Mouse (Mus musculus): ENCODE data around the gene Ap4m1.
"Not testable (repeated sequence)": the region's sequence is repeated elsewhere in the genome, so short reads cannot be mapped to it uniquely, and the experiment has no call there.

Gene Ap4m1

DNA sequence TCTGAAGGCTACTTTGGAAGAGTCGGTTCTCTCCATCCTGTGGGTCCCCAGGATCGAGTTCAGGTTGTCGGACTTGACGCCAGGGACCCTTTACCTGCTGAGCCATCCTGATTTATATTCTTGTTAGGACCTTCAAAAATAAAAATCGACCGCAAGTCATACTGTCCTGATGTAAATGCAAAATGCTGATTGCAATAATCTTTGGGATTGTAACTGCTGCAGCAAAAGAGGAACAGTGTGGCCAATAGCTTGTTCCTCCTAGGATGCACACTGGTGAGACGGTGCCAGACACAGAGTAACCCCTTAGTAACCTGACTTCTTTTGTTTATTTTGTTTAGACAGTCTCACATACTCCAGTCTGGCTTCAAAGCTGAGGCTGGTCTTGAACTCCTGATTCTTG, 23.7 kb downstream of the Ap4m1 start:
- DNase-seq (ENCODE audit: low spot score in 2 of 2), result no peak

DNA sequence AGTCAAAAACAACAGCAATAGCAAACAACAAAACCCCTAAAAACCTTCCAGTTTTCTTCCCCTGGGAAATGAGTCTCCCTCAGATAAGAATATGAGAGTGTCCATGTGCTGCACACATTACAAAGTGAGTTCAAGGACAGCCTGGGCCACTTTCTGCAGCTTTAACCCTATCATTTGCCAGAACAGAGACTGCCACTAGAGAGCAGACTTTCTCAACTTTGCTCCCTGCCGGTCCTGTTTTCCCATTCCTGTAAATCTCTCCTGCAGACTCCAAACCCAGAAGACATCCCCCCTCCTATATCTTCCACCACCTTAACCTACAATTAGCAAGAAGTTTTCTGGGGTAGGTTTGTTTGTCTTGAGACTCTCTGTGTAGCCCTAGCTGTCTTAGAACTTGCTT, 27.8 kb downstream of the Ap4m1 start:
- DNase-seq (ENCODE audit: low spot score in 2 of 2), result no peak

DNA sequence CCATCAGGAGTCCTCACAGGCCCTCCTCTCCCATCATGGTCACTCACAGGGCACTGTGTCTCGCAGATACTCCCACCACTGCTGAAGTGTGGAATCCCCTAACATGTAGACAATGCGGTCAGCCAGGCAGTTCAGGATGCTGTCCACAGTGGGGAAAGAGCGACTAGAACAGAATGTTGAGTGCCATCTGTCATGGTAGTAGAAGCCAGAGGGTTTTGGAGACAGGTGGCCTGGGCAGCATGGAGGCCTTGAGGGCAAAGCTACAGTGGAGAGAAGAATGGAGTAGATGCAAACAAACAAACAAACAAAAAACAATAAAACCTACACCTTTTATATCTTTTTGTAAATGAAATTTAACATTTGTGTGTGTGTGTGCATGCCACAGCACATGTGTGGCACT, 30.3 kb downstream of the Ap4m1 start:
- DNase-seq (ENCODE audit: low spot score in 2 of 2), result no peak

DNA sequence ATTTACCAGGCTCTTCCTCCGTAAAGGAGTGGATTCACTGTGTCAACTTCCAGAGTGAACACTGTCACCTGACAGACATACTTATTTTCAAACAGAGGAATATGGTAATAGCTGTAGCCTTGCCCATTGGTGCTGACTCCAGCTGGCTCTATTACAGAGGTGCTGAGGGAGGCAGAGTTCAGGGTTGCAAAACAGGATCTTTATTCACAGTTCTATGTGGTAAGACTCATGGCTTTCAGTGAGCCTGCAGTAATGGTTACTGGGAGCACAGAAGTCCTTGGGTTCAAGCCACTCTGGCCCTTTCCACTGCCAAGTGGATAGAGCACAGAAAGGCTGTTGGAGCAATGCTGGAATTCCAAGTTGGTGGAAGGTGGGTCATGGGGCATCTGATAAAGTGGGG, 35.5 kb downstream of the Ap4m1 start:
- DNase-seq (ENCODE audit: low spot score in 2 of 2), result no peak

DNA sequence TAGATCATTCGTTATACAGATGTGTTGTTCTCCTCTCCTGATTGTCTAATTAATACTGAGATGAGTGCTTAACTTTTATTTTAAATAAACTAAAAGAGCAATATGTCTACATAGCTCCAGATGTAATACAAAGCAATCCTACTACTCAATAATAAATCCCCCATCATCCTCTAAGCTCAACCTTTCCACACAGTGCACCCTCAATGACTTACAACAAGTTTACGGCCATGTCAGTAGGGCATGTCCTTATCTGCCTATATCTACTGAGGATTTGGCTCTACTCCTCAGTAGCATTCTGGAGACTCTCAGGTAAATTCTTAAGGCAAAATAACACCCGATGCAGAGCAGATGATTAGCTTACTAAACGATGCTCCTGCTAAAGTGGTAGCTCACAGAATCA, 36.1 kb downstream of the Ap4m1 start:
- no peak for DNase-seq (ENCODE audit: low spot score in 2 of 2)

DNA sequence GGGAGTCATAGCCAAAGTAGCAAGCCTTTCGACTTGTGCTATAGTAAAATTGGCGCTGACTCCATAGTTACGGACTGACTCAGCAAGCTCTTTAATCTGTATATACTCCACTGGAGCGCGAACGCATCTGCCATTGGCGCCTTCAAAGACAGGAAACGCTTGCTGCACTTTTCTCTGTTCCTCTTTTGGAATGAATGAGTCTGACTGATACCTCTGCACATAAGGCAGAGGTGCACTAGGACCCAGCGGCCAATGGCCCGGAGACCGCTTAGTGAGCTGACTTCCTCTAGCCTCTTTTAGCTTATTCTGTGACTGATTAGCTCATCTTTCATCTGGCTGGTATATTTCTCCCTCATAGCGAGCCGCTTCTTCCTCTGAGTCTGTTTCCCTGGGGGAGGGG, 44.8 kb downstream of the Ap4m1 start:
- DNase-seq (ENCODE audit: low spot score in 2 of 2), result not testable (repeated sequence)

DNA sequence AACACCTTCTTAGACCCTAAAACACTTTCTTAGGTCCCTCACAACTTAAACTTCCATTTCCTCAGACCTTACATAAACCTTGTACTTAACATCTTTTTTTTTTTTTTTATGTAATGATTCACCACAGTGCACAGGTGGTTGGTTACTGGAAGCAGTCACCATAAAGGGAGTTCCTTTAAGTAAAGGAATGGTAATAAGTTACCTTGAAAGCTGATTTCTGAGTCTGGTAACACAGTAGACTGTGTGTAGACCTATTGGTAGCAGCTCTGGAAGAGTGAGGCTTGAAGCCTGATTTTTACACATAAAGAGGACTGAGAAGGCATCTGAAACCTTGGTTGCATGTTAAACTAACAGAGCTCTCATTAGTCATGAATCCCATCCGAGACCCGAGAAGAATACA, 48.1 kb downstream of the Ap4m1 start:
- DNase-seq (ENCODE audit: low spot score in 2 of 2), result no peak

DNA sequence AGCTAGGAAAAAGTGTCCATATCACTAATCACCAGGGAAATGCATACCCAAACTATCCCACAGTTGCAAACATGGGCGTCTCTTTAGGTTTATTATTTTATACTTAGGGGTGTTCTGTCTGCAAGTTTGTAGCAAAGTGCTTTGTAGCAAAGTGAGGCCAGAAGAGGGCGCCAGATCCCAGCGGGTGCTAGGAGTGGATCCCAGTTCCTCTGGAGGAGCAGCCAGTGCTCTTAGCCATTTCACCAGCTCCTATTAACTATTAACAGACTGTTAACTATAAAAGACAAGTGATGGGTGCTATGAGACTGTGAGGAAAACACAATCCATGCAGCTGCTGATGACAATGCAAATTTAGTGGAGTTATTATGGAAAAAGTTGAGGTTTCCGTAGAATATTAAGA, 50.3 kb downstream of the Ap4m1 start:
- peak; percentile 86 to 87 for DNase-seq (ENCODE audit: low spot score in 2 of 2)

DNA sequence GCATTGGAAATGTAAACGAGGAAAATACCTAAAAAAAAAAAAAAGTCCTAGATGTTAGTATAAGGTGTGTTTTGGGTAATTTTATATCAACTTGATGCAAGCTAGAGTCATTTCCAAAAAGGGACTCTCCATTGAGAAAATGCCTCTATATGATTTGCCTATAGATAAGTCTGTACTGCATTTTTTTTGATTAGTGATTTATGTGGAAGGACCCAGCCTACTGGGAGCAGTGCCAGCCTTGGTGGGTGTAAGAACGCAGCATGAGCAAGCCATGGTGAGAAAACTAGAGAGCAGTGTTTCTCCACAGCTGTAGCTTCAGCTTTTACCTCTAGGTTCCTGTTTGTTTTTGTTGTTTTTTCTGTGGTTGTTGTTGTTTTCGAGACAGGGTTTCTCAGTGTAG, 51.5 kb downstream of the Ap4m1 start:
- DNase-seq (ENCODE audit: low spot score in 2 of 2), result no peak

DNA sequence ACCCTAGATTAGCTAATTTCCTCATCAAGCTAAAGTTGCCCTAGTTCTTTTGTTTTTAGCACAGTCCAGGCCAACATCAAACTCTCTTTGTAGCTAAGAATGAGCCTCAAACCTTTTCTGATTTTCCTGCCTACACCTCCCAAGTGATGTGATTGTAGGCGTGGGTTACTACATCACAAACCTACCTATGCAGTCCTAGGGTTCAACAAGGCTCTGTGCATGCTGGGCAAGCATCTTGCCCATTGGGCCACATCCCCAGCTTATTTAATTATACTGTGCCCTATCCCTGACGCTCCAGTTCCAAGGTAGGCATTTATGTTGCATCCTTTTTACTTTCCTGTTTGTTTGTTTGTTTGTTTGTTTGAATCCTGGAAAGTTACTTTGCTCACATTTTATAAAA, 53.9 kb downstream of the Ap4m1 start, which contains the start of gene Nxpe5:
Gene Nxpe5, plus strand, starts transcription at position 199 of the 400 bp plus-strand sequence.
- no peak for DNase-seq (ENCODE audit: low spot score in 2 of 2)

DNA sequence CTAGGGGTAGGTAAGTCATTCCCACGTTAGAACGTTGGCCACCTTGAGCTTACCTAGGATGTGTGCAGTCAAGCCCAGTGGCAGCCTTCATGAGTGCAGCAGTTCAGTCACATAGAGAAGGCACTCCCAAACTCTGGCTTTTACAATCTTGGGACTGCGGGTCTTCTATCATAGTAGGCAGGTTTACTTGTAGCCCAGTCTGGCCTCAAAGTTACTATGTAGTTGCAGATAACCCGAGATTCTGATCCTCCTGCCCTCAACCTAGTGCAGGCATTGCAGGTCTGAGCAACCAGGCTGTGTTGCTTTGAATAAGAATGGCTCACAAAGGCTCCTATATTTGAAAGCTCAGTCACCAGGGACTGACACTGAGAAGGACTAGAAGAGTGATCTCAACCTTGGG, 54.7 kb downstream of the Ap4m1 start:
- DNase-seq (ENCODE audit: low spot score in 2 of 2), result no peak

DNA sequence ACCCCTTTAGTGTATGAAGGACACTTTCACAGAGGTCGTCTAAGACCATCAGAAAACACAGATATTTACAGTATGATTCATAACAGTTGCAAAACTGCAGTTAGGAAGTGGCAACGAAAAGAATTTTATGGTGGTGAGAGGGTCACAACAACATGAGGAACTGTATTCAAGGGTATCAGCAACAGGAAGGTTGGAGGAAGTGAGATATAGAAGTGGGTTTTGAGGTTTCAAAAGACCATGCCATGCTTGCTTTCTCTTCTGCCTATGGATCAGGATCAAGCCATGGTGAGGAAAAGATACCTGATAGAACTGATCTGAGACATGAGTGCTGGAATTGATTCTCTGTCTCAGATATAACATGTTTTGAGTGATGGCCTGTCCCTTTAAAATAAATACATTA, 55.6 kb downstream of the Ap4m1 start:
- DNase-seq (ENCODE audit: low spot score in 2 of 2), result no peak

DNA sequence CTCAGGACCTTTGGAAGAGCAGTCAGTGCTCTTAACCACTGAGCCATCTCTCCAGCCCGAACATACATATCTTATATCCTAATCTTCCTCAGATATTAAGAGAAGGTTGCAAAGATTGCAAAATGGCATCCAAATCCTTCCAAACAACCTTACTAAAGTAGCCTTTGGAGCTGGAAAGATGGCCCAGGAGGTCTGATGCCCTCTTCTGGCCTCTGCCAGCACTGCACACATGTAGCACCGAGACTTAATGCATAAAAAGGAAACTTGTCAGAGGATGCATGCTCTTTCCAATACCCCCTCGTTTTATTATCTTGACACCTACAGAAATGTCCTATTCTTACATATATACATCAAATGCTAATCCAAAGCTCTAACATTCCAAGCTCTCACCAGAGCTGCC, 56.2 kb downstream of the Ap4m1 start:
- no peak for DNase-seq (ENCODE audit: low spot score in 2 of 2)

DNA sequence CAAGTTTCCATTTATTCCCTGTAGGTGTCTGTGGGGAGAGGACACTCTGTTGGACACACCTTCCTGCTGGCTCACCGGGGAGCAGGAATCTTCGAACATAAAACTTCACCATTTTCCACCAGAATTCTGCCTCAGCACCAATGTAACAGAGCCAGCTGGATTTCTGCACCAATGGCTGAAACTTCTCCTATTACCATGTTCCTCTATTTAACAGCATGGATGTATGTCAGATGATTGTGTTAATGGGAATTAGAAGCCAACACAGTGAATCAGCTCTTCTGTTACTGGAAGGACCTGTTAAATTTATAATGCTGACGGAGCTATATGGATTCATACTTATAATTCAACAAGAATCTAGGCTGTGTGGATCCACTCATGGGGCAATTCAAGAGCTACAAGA, 57.7 kb downstream of the Ap4m1 start:
- no peak for DNase-seq (ENCODE audit: low spot score in 2 of 2)

Measured in frontal cortex, postnatal 36 days (tissue).